Mouse (Mus musculus) C2C12 (cell line): ENCODE data around the gene Serpina3i. TPM values are rescaled to one million over a fixed set of nuclear protein-coding genes. Genes with fewer than 3 reads are reported as not detected.

Experiments used
- H3K27me3 ChIP-seq: one replicate; pipeline ENCODE4 v1.6.1; 2011; ENCODE audit not compliant: control insufficient read depth, insufficient read depth, insufficient read length
- H3K36me3 ChIP-seq: one replicate; pipeline ENCODE4 v1.6.1; 2011; ENCODE audit not compliant: control insufficient read depth, insufficient read depth
- H3K4me3 ChIP-seq: one replicate; pipeline ENCODE4 v1.5.1; 2011; ENCODE audit warnings: mild to moderate bottlenecking, control low read depth; ENCODE audit not compliant: poor library complexity, insufficient read depth, severe bottlenecking
- H3K79me2 ChIP-seq: one replicate; pipeline ENCODE4 v1.6.1; 2011; ENCODE audit not compliant: control insufficient read depth, insufficient read depth
- H3K79me3 ChIP-seq: one replicate; pipeline ENCODE4 v1.6.1; 2011; ENCODE audit warnings: low read depth, control low read depth
- H3ac ChIP-seq: one replicate; pipeline ENCODE3; 2011; ENCODE audit warnings: low read depth; ENCODE audit not compliant: control insufficient read depth, insufficient read length
- CEBPB ChIP-seq: IDR thresholded peaks from one replicate; pipeline ENCODE4 v1.6.1; 2011; ENCODE audit warnings: low read depth, mild to moderate bottlenecking, control low read depth, moderate library complexity
- CTCF ChIP-seq: IDR thresholded peaks from one replicate; pipeline ENCODE4 v1.5.1; 2011; ENCODE audit not compliant: control insufficient read depth, insufficient read depth, insufficient read length
- FOSL1 ChIP-seq: IDR thresholded peaks from one replicate; pipeline ENCODE4 v1.8.0; 2011; ENCODE audit warnings: mild to moderate bottlenecking, low read length; ENCODE audit not compliant: poor library complexity, insufficient read depth, severe bottlenecking
- MAX ChIP-seq: IDR thresholded peaks from one replicate; pipeline ENCODE4 v1.6.1; 2011; ENCODE audit warnings: mild to moderate bottlenecking, control low read depth
- MYOD1 ChIP-seq: IDR thresholded peaks from one replicate; pipeline ENCODE4 v1.6.1; 2011; ENCODE audit warnings: low read depth; ENCODE audit not compliant: control insufficient read depth, insufficient read length
- MYOG ChIP-seq: IDR thresholded peaks from one replicate; pipeline ENCODE4 v1.6.1; 2011; ENCODE audit not compliant: control insufficient read depth, insufficient read length; ENCODE audit errors: extremely low read depth
- USF1 ChIP-seq: IDR thresholded peaks from one replicate; pipeline ENCODE4 v1.6.1; 2011; ENCODE audit warnings: low read depth, mild to moderate bottlenecking, control low read depth, moderate library complexity
- polyA plus RNA-seq: library from polyadenylated mRNA; unstranded; fragments of >200 nt; fragmentation: generic; extraction: Trizol; gene quantifications from one replicate; pipeline ENCODE4 v1.2.1, GENCODE M21; 2012; ENCODE audit warnings: missing spikeins

The Serpina3i gene
- polyA plus RNA-seq, 1 experiment: not detected

- no peak for TF ChIP-seq CEBPB
- TF ChIP-seq FOSL1: no peak
- TF ChIP-seq MYOG: no peak
- no peak for TF ChIP-seq CTCF
- no peak for TF ChIP-seq USF1
- no peak for TF ChIP-seq MYOD1
- no peak for TF ChIP-seq MAX
- Histone ChIP-seq H3K79me2 (no peaks in the 10 kb centered on the region), H3K4me3 (no peak overlapping the region), H3ac (no peak overlapping the region), H3K27me3 (no peaks in the 10 kb centered on the region), H3K36me3 (no peaks in the 10 kb centered on the region), H3K79me3 (no peaks in the 10 kb centered on the region)
These were observed 20.5 kb downstream of the Serpina3i start for GRCm38 (mm10) chr12:104283380-104283779.

GRCm38 (mm10) chr12:104288336-104288735 lies 25.4 kb downstream of the Serpina3i start:
- no peaks in the 10 kb centered on the region for H3K79me3 ChIP-seq
- no peak overlapping the region for H3K4me3 ChIP-seq
- TF ChIP-seq USF1: no peak
- TF ChIP-seq MAX: no peak
- no peak for TF ChIP-seq CTCF
- TF ChIP-seq MYOD1: no peak
- TF ChIP-seq CEBPB: no peak
- TF ChIP-seq FOSL1: no peak
- no peak for TF ChIP-seq MYOG

DNA sequence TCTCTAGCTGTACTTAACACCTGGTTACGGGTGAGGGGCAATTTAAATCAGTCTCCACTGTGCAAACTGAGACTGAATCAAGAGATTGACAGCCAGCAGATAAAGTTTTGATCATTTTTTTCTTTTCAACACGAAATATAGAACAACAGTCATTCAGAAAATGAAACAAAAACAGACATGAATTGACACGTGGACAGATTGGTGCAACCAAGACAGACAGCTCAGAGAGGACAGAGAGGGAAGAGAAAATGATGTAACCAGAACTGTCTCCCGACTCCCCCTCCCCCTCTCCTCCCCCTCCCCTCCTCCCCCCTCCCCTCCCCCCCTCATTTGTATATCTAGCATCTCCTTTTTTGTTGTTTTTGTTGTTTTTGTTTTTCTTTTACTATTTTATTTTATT lies 26.9 kb downstream of the Serpina3i start:
- Histone ChIP-seq H3K36me3 (no peaks in the 10 kb centered on the region), H3K27me3 (no peaks in the 10 kb centered on the region), H3ac (no peak overlapping the region), H3K79me3 (no peaks in the 10 kb centered on the region), H3K79me2 (no peaks in the 10 kb centered on the region), H3K4me3 (no peak overlapping the region)
- TF ChIP-seq MAX (no peak), USF1 (no peak), FOSL1 (no peak), MYOD1 (no peak), MYOG (no peak)

More at GRCm38 (mm10) chr12:104288336-104288735, 25.4 kb downstream of the Serpina3i start:
- Histone ChIP-seq H3K27me3 (no peaks in the 10 kb centered on the region), H3ac (no peak overlapping the region), H3K36me3 (no peaks in the 10 kb centered on the region), H3K79me2 (no peaks in the 10 kb centered on the region)

- Histone ChIP-seq H3K4me3 (no peak overlapping the region), H3K79me3 (no peaks in the 10 kb centered on the region), H3K79me2 (no peaks in the 10 kb centered on the region), H3ac (no peak overlapping the region), H3K27me3 (no peaks in the 10 kb centered on the region), H3K36me3 (no peaks in the 10 kb centered on the region)
- no peak for TF ChIP-seq FOSL1
- TF ChIP-seq CTCF: no peak
- no peak for TF ChIP-seq MAX
- no peak for TF ChIP-seq MYOG
- TF ChIP-seq MYOD1: no peak
- TF ChIP-seq USF1: no peak
- TF ChIP-seq CEBPB: no peak
These were observed 31.0 kb downstream of the Serpina3i start for GRCm38 (mm10) chr12:104293963-104294362.

GRCm38 (mm10) chr12:104298049-104298448 lies 35.1 kb downstream of the Serpina3i start:
- H3K79me2 ChIP-seq: no peaks in the 10 kb centered on the region
- TF ChIP-seq MAX: no peak
- no peak for TF ChIP-seq FOSL1
- TF ChIP-seq CTCF: no peak
- TF ChIP-seq MYOG: no peak
- TF ChIP-seq USF1: no peak
- no peak for TF ChIP-seq MYOD1
- no peak for TF ChIP-seq CEBPB
- H3K27me3 ChIP-seq: no peaks in the 10 kb centered on the region
- H3K4me3 ChIP-seq: no peak overlapping the region
- no peaks in the 10 kb centered on the region for H3K79me3 ChIP-seq
- no peaks in the 10 kb centered on the region for H3K36me3 ChIP-seq
- H3ac ChIP-seq: no peak overlapping the region

- no peaks in the 10 kb centered on the region for H3K27me3 ChIP-seq
- TF ChIP-seq MYOG (no peak), USF1 (no peak)
These were observed 43.1 kb downstream of the Serpina3i start for GRCm38 (mm10) chr12:104305991-104306390.

More at GRCm38 (mm10) chr12:104305991-104306390, 43.1 kb downstream of the Serpina3i start:
- H3ac ChIP-seq: no peak overlapping the region
- no peaks in the 10 kb centered on the region for H3K36me3 ChIP-seq
- no peaks in the 10 kb centered on the region for H3K79me2 ChIP-seq
- H3K4me3 ChIP-seq: no peak overlapping the region
- no peaks in the 10 kb centered on the region for H3K79me3 ChIP-seq
